Mouse (Mus musculus): ENCODE results near the gene Nmd3. TPM values are rescaled to one million over a fixed set of nuclear protein-coding genes. Genes with fewer than 3 reads are reported as not detected.

Gene Nmd3
- total RNA-seq, 1 experiment = 213 TPM

DNA sequence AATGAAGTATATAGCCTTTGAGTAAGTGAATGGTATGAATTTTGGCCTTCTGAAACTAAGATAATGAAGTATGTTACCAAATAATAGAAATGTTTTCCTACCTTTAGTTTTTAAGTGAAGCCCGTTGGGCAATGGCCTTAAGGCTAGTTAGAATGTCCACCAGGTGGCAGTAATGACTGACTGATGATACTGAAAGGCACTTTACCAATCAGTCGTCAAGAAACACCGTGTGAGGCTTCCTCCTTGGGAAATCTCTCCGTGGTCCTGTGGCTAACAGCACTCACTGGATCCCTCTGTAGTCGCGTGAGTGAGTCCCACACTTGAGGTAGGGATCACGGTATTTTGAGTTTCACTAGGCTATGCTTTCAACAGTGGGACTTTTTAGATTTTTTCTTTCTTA is 34.7 kb downstream of the Nmd3 start:
- H3K9ac ChIP-seq (ENCODE audit: insufficient read depth, low read depth, low read length, poor library complexity, severe bottlenecking) = no peak overlapping the region
- in situ Hi-C loops (cut with MboI; ENCODE audit: low sequenced_read_pairs in 2 of 2, unreplicated experiment in 2 of 2) = loop anchor here (10.0 kb wide), 1 partner anchor 138 kb away; no protein-coding TSS in a partner anchor
- TF ChIP-seq CHD2 (IDR thresholded peaks at IDR 0.05; ENCODE audit: low read depth, low read length) (no peak), HCFC1 (IDR thresholded peaks at IDR 0.05; ENCODE audit: borderline replicate concordance, insufficient read depth, low read length) (no peak), ZNF384 (IDR thresholded peaks at IDR 0.05; ENCODE audit: low read depth, low read length) (no peak), MAFK (IDR thresholded peaks at IDR 0.05; ENCODE audit: insufficient read depth, low read depth, low read length) (no peak), ZC3H11A (IDR thresholded peaks at IDR 0.05; ENCODE audit: borderline replicate concordance, low read depth, low read length) (no peak)
- H3K4me3 ChIP-seq (ENCODE audit: insufficient read depth in 1 of 2, low read depth in 1 of 2, low read length in 2 of 2, poor library complexity in 1 of 2, severe bottlenecking in 1 of 2) = no peak overlapping the region
- peak; percentile 69 for DNase-seq (ENCODE audit: low read depth, low spot score)
- peaks cover 22% of the 10 kb centered on the region for H3K36me3 ChIP-seq (ENCODE audit: control insufficient read depth, insufficient read depth, low read length, poor library complexity, severe bottlenecking)
- peaks cover 1 to 3% of the 10 kb centered on the region in 2 experiments; a peak in 2 of 4 replicates for H3K4me1 ChIP-seq (ENCODE audit: control insufficient read depth in 2 of 2, insufficient read depth in 2 of 2, low read length in 2 of 2, poor library complexity in 1 of 2)
- H3K27ac ChIP-seq (ENCODE audit: insufficient read depth, low read depth, low read length, poor library complexity, severe bottlenecking) = no peak overlapping the region
- H3K9me3 ChIP-seq (ENCODE audit: control insufficient read depth, insufficient read depth, low read depth, low read length) = no peaks in the 10 kb centered on the region

DNA sequence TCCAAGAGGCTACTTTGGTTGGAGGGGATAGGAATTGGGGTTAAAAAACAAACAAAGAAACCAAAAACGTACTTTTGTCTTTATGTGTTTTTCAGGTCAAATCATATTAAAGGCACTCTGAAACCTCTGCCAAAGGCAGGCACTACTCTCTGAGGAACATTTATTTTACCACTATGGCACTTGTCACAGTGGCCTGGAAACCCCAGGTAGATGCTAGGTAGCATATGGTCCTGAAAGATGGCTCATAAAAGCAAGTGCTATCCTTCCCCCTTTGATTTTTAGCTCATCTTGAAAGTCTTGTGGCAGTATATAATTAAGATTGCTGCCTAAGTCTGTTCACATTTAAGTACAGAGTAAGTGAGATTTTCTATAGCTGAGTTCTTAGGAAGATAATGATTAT is 35.7 kb downstream of the Nmd3 start:
- no peak overlapping the region for H3K9ac ChIP-seq (ENCODE audit: insufficient read depth, low read depth, low read length, poor library complexity, severe bottlenecking)
- H3K4me3 ChIP-seq (ENCODE audit: insufficient read depth in 1 of 2, low read depth in 1 of 2, low read length in 2 of 2, poor library complexity in 1 of 2, severe bottlenecking in 1 of 2) = no peak overlapping the region
- H3K36me3 ChIP-seq (ENCODE audit: control insufficient read depth, insufficient read depth, low read length, poor library complexity, severe bottlenecking) = peaks cover 22% of the 10 kb centered on the region
- no peak for TF ChIP-seq ZC3H11A (IDR thresholded peaks at IDR 0.05; ENCODE audit: borderline replicate concordance, low read depth, low read length)
- no peak for TF ChIP-seq ZNF384 (IDR thresholded peaks at IDR 0.05; ENCODE audit: low read depth, low read length)
- no peak for TF ChIP-seq MAFK (IDR thresholded peaks at IDR 0.05; ENCODE audit: insufficient read depth, low read depth, low read length)
- TF ChIP-seq HCFC1 (IDR thresholded peaks at IDR 0.05; ENCODE audit: borderline replicate concordance, insufficient read depth, low read length) = no peak
- no peak for TF ChIP-seq CHD2 (IDR thresholded peaks at IDR 0.05; ENCODE audit: low read depth, low read length)
- H3K27ac ChIP-seq (ENCODE audit: insufficient read depth, low read depth, low read length, poor library complexity, severe bottlenecking) = no peak overlapping the region
- peaks cover 1 to 3% of the 10 kb centered on the region in 2 experiments; a peak in 2 of 4 replicates for H3K4me1 ChIP-seq (ENCODE audit: control insufficient read depth in 2 of 2, insufficient read depth in 2 of 2, low read length in 2 of 2, poor library complexity in 1 of 2)
- in situ Hi-C loops (cut with MboI; ENCODE audit: low sequenced_read_pairs in 2 of 2, unreplicated experiment in 2 of 2) = loop anchor here (10.0 kb wide), 1 partner anchor 137 kb away; no protein-coding TSS in a partner anchor
- no peaks in the 10 kb centered on the region for H3K9me3 ChIP-seq (ENCODE audit: control insufficient read depth, insufficient read depth, low read depth, low read length)
- no peak for DNase-seq (ENCODE audit: low read depth, low spot score)

GRCm38 (mm10) chr3:69760081-69760480 is 38.3 kb downstream of the Nmd3 start:
- H3K27ac ChIP-seq (ENCODE audit: insufficient read depth, low read depth, low read length, poor library complexity, severe bottlenecking) = no peak overlapping the region
- in situ Hi-C loops (cut with MboI; ENCODE audit: low sequenced_read_pairs in 2 of 2, unreplicated experiment in 2 of 2) = no loop called here
- H3K9ac ChIP-seq (ENCODE audit: insufficient read depth, low read depth, low read length, poor library complexity, severe bottlenecking) = no peak overlapping the region
- no peak for DNase-seq (ENCODE audit: low read depth, low spot score)
- H3K4me3 ChIP-seq (ENCODE audit: insufficient read depth in 1 of 2, low read depth in 1 of 2, low read length in 2 of 2, poor library complexity in 1 of 2, severe bottlenecking in 1 of 2) = no peak overlapping the region
- no peaks in the 10 kb centered on the region for H3K9me3 ChIP-seq (ENCODE audit: control insufficient read depth, insufficient read depth, low read depth, low read length)
- no peak for TF ChIP-seq ZNF384 (IDR thresholded peaks at IDR 0.05; ENCODE audit: low read depth, low read length)
- no peak for TF ChIP-seq ZC3H11A (IDR thresholded peaks at IDR 0.05; ENCODE audit: borderline replicate concordance, low read depth, low read length)
- TF ChIP-seq HCFC1 (IDR thresholded peaks at IDR 0.05; ENCODE audit: borderline replicate concordance, insufficient read depth, low read length) = no peak
- no peak for TF ChIP-seq CHD2 (IDR thresholded peaks at IDR 0.05; ENCODE audit: low read depth, low read length)
- TF ChIP-seq MAFK (IDR thresholded peaks at IDR 0.05; ENCODE audit: insufficient read depth, low read depth, low read length) = no peak
- peaks cover 2% of the 10 kb centered on the region in 2 experiments; a peak in 2 of 4 replicates for H3K4me1 ChIP-seq (ENCODE audit: control insufficient read depth in 2 of 2, insufficient read depth in 2 of 2, low read length in 2 of 2, poor library complexity in 1 of 2)
- H3K36me3 ChIP-seq (ENCODE audit: control insufficient read depth, insufficient read depth, low read length, poor library complexity, severe bottlenecking) = peaks cover 23% of the 10 kb centered on the region

- TF ChIP-seq MAFK (IDR thresholded peaks at IDR 0.05; ENCODE audit: insufficient read depth, low read depth, low read length) (no peak), ZNF384 (IDR thresholded peaks at IDR 0.05; ENCODE audit: low read depth, low read length) (no peak), ZC3H11A (IDR thresholded peaks at IDR 0.05; ENCODE audit: borderline replicate concordance, low read depth, low read length) (no peak), CHD2 (IDR thresholded peaks at IDR 0.05; ENCODE audit: low read depth, low read length) (no peak), HCFC1 (IDR thresholded peaks at IDR 0.05; ENCODE audit: borderline replicate concordance, insufficient read depth, low read length) (no peak)
- no peak overlapping the region for H3K4me3 ChIP-seq (ENCODE audit: insufficient read depth in 1 of 2, low read depth in 1 of 2, low read length in 2 of 2, poor library complexity in 1 of 2, severe bottlenecking in 1 of 2)
- no peaks in the 10 kb centered on the region for H3K9me3 ChIP-seq (ENCODE audit: control insufficient read depth, insufficient read depth, low read depth, low read length)
- no peak overlapping the region; the same call in 1 of the 2 replicates for H3K27ac ChIP-seq (ENCODE audit: insufficient read depth, low read depth, low read length, poor library complexity, severe bottlenecking)
- no peak for DNase-seq (ENCODE audit: low read depth, low spot score)
- H3K4me1 ChIP-seq (ENCODE audit: control insufficient read depth in 2 of 2, insufficient read depth in 2 of 2, low read length in 2 of 2, poor library complexity in 1 of 2) = peaks cover 0 to 2% of the 10 kb centered on the region in 2 experiments; a peak in 2 of 4 replicates
- in situ Hi-C loops (cut with MboI; ENCODE audit: low sequenced_read_pairs in 2 of 2, unreplicated experiment in 2 of 2) = no loop called here
- H3K36me3 ChIP-seq (ENCODE audit: control insufficient read depth, insufficient read depth, low read length, poor library complexity, severe bottlenecking) = peaks cover 21% of the 10 kb centered on the region
- H3K9ac ChIP-seq (ENCODE audit: insufficient read depth, low read depth, low read length, poor library complexity, severe bottlenecking) = no peak overlapping the region
These were observed 39.4 kb downstream of the Nmd3 start for GRCm38 (mm10) chr3:69761195-69761594.

All from ES-E14 (cell line).